Mouse (Mus musculus) midbrain, embryonic 12.5 days (tissue): Measurements from ENCODE around the gene Fbxw4. TPM values are rescaled to one million over a fixed set of nuclear protein-coding genes. Genes with fewer than 3 reads are reported as not detected.

ENCODE experiments used
- ATAC-seq: fragments of 200-750 bp; cut with Nextera tagmentation; 2 replicates; pipeline ENCODE4 v1.8.0; 2017; ENCODE audit warnings: low read depth, moderate TSS enrichment, moderate library complexity; ENCODE audit not compliant: low FRiP score
- H3K27ac ChIP-seq: fragments of 300-500 bp; sonication (generic); replicated peaks from 2 replicates; pipeline ENCODE4 v1.5.1; 2016; ENCODE audit warnings: mild to moderate bottlenecking
- H3K27me3 ChIP-seq: fragments of 300-500 bp; sonication (generic); 2 replicates; pipeline ENCODE4 v1.6.1; 2016; ENCODE audit warnings: mild to moderate bottlenecking
- H3K36me3 ChIP-seq: fragments of 300-500 bp; sonication (generic); 2 replicates; pipeline ENCODE4 v1.6.1; 2016
- H3K4me1 ChIP-seq: fragments of 300-500 bp; sonication (generic); 2 replicates; pipeline ENCODE4 v1.6.1; 2016
- H3K4me2 ChIP-seq: fragments of 300-500 bp; sonication (generic); replicated peaks from 2 replicates; pipeline ENCODE4 v1.6.1; 2016; ENCODE audit warnings: mild to moderate bottlenecking, moderate library complexity
- H3K4me3 ChIP-seq: fragments of 300-500 bp; sonication (generic); 2 replicates; pipeline ENCODE4 v1.5.1; 2016; ENCODE audit warnings: mild to moderate bottlenecking
- H3K9ac ChIP-seq: fragments of 300-500 bp; sonication (generic); replicated peaks from 2 replicates; pipeline ENCODE4 v1.6.1; 2016; ENCODE audit warnings: mild to moderate bottlenecking, moderate library complexity
- H3K9me3 ChIP-seq: fragments of 300-500 bp; sonication (generic); 2 replicates; pipeline ENCODE4 v1.6.1; 2016; ENCODE audit warnings: mild to moderate bottlenecking
- WGBS: fragments of 180-500 bp; shearing (Covaris S2); methylation state at CpG from one replicate; pipeline ENCODE4 v1.1.7; 2016; 5-methylcytosine and 5-hydroxymethylcytosine counted together
- polyA plus RNA-seq: library from polyadenylated mRNA; unstranded; fragments of >200 nt; fragmentation: Nextera tagmentation; extraction: Ambion mirVana; gene quantifications from 2 replicates; pipeline ENCODE4 v1.2.1, GENCODE M21; 2016

Gene Fbxw4
- polyA plus RNA-seq, 1 experiment from 2014 or later: 5.9 TPM

DNA sequence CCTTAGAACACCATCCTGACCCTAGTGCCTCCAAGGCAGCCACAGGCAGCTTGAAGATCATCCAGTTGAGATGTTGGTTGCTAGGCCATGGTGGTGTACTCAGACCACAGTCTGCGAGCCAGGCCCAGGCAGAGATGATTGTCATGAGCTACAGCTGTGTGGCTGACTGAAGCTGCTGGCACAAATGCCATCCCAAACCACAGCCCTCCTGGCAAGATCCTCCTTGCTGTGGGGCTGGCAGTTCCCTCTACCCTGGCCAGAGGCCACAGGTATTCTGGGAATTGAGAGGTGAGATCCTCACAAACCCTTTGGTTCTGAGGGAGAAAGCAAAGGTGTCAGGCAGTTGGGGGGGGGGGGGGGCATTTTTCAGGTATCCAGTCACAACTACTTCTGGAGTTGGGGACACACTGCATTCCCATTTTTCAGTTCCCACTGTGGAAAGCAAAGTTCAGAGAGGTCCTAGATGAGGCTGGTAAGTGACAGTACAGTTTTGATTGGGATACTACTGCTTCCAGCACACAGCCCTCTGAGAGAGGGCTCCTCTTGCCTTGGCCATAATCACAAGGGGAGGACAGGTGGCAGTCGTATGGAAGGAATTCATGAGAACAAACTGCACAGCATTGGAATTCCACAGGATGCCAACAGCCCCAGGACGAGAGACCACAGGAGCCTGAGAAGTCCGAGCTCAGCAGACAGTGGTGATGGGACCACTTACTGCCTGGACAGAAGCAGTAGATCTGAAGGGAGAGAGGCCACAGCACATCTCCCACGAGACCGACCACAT, 72.4 kb downstream of the Fbxw4 start:
- ATAC-seq: no peak
- Histone ChIP-seq H3K9ac (no peak overlapping the region), H3K27ac (no peak overlapping the region), H3K4me1 (no peaks in the 10 kb centered on the region), H3K36me3 (no peaks in the 10 kb centered on the region), H3K9me3 (no peaks in the 10 kb centered on the region), H3K4me3 (no peak overlapping the region), H3K4me2 (no peak overlapping the region), H3K27me3 (peaks cover 72% of the 10 kb centered on the region)
- 85% methylated on average over 6 of the region's 6 CpGs for WGBS

DNA sequence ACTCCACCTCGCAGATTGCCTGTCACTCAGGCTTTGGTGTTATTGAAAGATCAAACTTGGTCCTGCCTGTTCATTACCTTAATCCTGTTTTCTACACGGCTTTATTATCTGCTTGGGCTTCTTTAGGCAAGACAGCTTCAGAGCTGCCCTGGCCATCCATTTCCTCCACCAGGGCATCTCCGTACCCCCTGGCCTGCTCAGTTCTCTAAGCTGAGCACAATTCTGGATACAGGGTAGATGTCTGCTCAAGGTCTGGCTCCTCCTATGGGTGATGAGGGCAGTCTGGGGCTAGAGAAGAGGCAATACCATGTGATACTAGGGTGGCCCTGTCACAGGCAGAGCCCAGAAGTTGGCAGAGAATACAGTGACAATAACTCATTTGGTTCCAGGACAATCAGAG, 73.3 kb downstream of the Fbxw4 start:
- 26% methylated on average over 3 of the region's 3 CpGs for WGBS
- Histone ChIP-seq H3K36me3 (no peaks in the 10 kb centered on the region), H3K9ac (no peak overlapping the region), H3K9me3 (no peaks in the 10 kb centered on the region), H3K4me2 (no peak overlapping the region), H3K27ac (no peak overlapping the region), H3K4me3 (no peak overlapping the region), H3K27me3 (peaks cover 72% of the 10 kb centered on the region), H3K4me1 (peaks cover 7% of the 10 kb centered on the region)
- no peak for ATAC-seq

DNA sequence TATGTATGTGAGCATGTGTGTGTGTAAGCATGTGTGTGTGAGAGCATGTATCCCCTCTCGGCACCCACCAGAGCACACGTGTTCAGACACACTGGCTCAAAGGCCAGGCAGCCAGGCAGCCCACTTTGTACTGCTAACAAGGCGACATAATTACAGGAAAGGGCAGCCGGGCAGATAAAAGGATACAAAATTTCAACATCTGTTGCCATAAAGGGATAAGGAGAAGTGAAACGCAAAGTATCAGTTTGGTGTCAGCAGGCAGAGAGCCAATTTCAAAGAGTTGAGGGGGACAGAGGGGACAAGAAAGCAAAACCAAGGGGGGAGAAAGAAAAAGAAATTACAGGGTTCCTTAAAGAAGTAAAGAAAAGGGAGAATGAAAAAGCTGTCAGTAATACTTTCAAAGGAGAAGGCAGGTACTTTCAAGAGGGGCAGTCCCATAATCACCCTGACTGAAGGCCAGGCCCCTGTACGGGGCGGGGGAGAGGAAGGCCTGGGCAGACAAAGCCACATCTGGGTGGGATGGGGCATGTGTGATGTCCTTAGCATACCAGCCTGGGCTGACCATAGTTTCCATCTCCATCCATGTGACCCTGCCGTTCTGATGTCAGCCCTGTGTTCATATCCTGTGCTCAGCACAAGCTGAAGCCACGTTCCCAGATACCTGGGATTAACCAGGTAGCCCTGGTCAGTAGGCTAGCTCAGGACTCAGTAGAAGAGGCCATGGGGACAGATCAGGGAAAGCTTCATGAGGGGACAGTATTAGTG, 75.1 kb downstream of the Fbxw4 start:
- H3K9ac ChIP-seq: no peak overlapping the region
- H3K27me3 ChIP-seq: peaks cover 78% of the 10 kb centered on the region
- ATAC-seq: no peak
- no peak overlapping the region for H3K4me2 ChIP-seq
- H3K27ac ChIP-seq: no peak overlapping the region
- peaks cover 15% of the 10 kb centered on the region for H3K4me1 ChIP-seq
- H3K36me3 ChIP-seq: no peaks in the 10 kb centered on the region
- WGBS: 63% methylated on average over 9 of the region's 9 CpGs
- H3K9me3 ChIP-seq: no peaks in the 10 kb centered on the region
- no peak overlapping the region for H3K4me3 ChIP-seq

GRCm38 (mm10) chr19:45583136-45583535, 77.0 kb downstream of the Fbxw4 start:
- H3K4me2 ChIP-seq: no peak overlapping the region
- H3K27me3 ChIP-seq: peaks cover 88% of the 10 kb centered on the region
- H3K36me3 ChIP-seq: peaks cover 11% of the 10 kb centered on the region
- no peak for ATAC-seq
- no peak overlapping the region for H3K4me3 ChIP-seq
- H3K4me1 ChIP-seq: peaks cover 22% of the 10 kb centered on the region
- WGBS: 91% methylated on average over 6 of the region's 6 CpGs
- no peak overlapping the region for H3K27ac ChIP-seq
- no peaks in the 10 kb centered on the region for H3K9me3 ChIP-seq
- no peak overlapping the region for H3K9ac ChIP-seq

- H3K27ac ChIP-seq: peak overlapping the region; percentile 42; the same call in 1 of the 2 replicates
These were observed 78.0 kb downstream of the Fbxw4 start for GRCm38 (mm10) chr19:45582161-45582560.

DNA sequence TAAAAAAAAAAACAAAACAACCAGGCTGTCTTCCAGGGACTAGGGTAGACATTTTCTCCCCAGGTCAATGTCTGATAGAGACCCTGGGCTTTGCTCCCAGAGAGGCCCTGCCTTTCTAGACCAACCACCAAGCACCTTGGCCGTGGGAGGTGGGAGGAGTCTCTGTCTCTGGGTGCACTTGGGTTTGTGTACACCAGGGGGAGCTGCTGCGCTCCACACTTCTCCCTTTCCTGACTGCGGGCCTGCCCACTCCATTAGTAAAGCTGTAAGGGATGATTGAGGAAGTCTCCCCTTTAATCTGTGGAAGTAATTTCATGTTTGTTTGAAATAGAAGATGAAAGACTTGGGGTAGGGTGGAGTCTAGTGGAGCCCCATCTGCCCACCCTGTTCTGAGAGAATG, 78.9 kb downstream of the Fbxw4 start:
- H3K9ac ChIP-seq: no peak overlapping the region
- H3K27me3 ChIP-seq: peaks cover 89% of the 10 kb centered on the region
- H3K4me2 ChIP-seq: no peak overlapping the region
- H3K36me3 ChIP-seq: peaks cover 25% of the 10 kb centered on the region
- 59% methylated on average over 3 of the region's 3 CpGs for WGBS
- no peak for ATAC-seq
- H3K9me3 ChIP-seq: no peaks in the 10 kb centered on the region
- H3K4me1 ChIP-seq: peaks cover 26% of the 10 kb centered on the region
- H3K4me3 ChIP-seq: no peak overlapping the region
- H3K27ac ChIP-seq: no peak overlapping the region

More at GRCm38 (mm10) chr19:45582161-45582560, 78.0 kb downstream of the Fbxw4 start:
- Histone ChIP-seq H3K4me3 (no peak overlapping the region), H3K27me3 (peaks cover 88% of the 10 kb centered on the region), H3K4me1 (peaks cover 22% of the 10 kb centered on the region), H3K4me2 (no peak overlapping the region), H3K9ac (no peak overlapping the region), H3K9me3 (no peaks in the 10 kb centered on the region), H3K36me3 (peaks cover 21% of the 10 kb centered on the region)
- ATAC-seq: no peak
- 10% methylated on average over 8 of the region's 8 CpGs for WGBS

GRCm38 (mm10) chr19:45580235-45580634, 79.9 kb downstream of the Fbxw4 start:
- no peak overlapping the region for H3K27ac ChIP-seq
- no peak overlapping the region for H3K4me3 ChIP-seq
- peaks cover 89% of the 10 kb centered on the region for H3K27me3 ChIP-seq
- peak; percentile 59 for ATAC-seq
- H3K4me2 ChIP-seq: peak overlapping the region; percentile 19
- H3K36me3 ChIP-seq: peaks cover 25% of the 10 kb centered on the region
- H3K9ac ChIP-seq: no peak overlapping the region; the same call in 1 of the 2 replicates
- peaks cover 35% of the 10 kb centered on the region for H3K4me1 ChIP-seq
- WGBS: 18% methylated on average over 11 of the region's 12 CpGs
- H3K9me3 ChIP-seq: no peaks in the 10 kb centered on the region

GRCm38 (mm10) chr19:45579416-45579815, 80.7 kb downstream of the Fbxw4 start:
- peaks cover 38% of the 10 kb centered on the region for H3K4me1 ChIP-seq
- 89% methylated on average over 7 of the region's 7 CpGs for WGBS
- ATAC-seq: no peak
- peaks cover 89% of the 10 kb centered on the region for H3K27me3 ChIP-seq
- H3K9ac ChIP-seq: no peak overlapping the region
- H3K4me2 ChIP-seq: no peak overlapping the region
- no peaks in the 10 kb centered on the region for H3K9me3 ChIP-seq
- peaks cover 25% of the 10 kb centered on the region for H3K36me3 ChIP-seq
- no peak overlapping the region for H3K27ac ChIP-seq
- H3K4me3 ChIP-seq: no peak overlapping the region

DNA sequence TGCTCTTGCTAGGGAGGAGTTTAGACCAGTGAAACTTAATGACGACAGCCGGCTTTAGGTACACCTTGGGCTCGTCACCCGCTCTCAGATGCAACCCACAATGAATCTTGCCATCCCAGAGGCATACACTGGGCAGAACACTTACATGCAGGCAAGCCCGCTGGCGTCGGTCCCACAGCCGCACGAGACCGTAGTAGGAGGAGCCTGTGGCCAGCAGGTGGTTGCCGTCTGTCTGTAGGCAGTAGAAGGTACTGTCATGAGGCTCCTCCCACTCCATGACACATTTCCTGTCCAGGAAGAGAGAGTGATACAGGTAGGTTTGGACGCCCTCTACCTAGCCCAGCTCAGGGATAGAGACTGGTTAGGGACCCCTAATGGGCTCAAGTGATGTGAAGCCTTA, 81.1 kb downstream of the Fbxw4 start:
- WGBS: 93% methylated on average over 12 of the region's 12 CpGs

GRCm38 (mm10) chr19:45577141-45577750, 82.9 kb downstream of the Fbxw4 start:
- Histone ChIP-seq H3K4me2 (no peak overlapping the region), H3K4me1 (peaks cover 35% of the 10 kb centered on the region), H3K9ac (no peak overlapping the region), H3K27ac (no peak overlapping the region), H3K27me3 (peaks cover 89% of the 10 kb centered on the region), H3K9me3 (no peaks in the 10 kb centered on the region), H3K36me3 (peaks cover 29% of the 10 kb centered on the region), H3K4me3 (no peak overlapping the region)
- 88% methylated on average over 14 of the region's 14 CpGs for WGBS
- ATAC-seq: no peak

More for the DNA sequence above, 81.1 kb downstream of the Fbxw4 start:
- no peaks in the 10 kb centered on the region for H3K9me3 ChIP-seq
- H3K9ac ChIP-seq: no peak overlapping the region
- H3K4me3 ChIP-seq: no peak overlapping the region
- peaks cover 89% of the 10 kb centered on the region for H3K27me3 ChIP-seq
- ATAC-seq: no peak
- peaks cover 38% of the 10 kb centered on the region for H3K4me1 ChIP-seq
- H3K4me2 ChIP-seq: no peak overlapping the region
- H3K36me3 ChIP-seq: peaks cover 25% of the 10 kb centered on the region
- H3K27ac ChIP-seq: no peak overlapping the region

DNA sequence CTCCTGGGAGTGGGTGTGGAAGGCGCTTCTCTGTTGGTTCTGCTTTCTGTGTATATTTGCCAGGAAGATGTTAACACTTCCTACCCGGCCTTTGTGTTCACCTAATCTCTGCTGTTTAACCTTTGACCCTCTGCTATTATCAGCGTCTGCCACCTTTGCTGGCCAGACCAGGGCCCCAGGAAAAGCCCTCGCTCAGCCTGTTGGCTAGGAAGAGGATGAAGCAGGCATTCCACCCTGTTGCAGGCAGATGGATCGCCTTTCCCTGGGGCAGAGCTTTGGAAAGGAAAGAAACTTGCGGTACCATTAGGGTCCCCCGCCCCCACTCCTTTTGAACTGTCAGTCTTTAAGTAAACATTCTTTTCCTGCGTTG, 84.5 kb downstream of the Fbxw4 start:
- no peak overlapping the region for H3K9ac ChIP-seq
- peaks cover 36% of the 10 kb centered on the region for H3K36me3 ChIP-seq
- no peaks in the 10 kb centered on the region for H3K9me3 ChIP-seq
- H3K4me1 ChIP-seq: peaks cover 29% of the 10 kb centered on the region
- no peak for ATAC-seq
- peaks cover 94% of the 10 kb centered on the region for H3K27me3 ChIP-seq
- WGBS: 8% methylated on average over 8 of the region's 8 CpGs
- H3K4me3 ChIP-seq: no peak overlapping the region
- H3K27ac ChIP-seq: no peak overlapping the region
- no peak overlapping the region for H3K4me2 ChIP-seq
